Mouse (Mus musculus): ENCODE data around the gene Dtl.

Dtl gene

GRCm38 (mm10) chr1:191575458-191576247, at the start of gene Dtl, which contains the start of gene Ints7:
Gene Dtl (minus strand): TSS chr1:191575544.
Gene Ints7 (plus strand): TSS chr1:191575636.
- DNase-seq = peak; percentile 100

- no peak for DNase-seq
Measured at GRCm38 (mm10) chr1:191625026-191625425, 49.7 kb upstream of the Dtl start.

- DNase-seq = no peak
Measured at GRCm38 (mm10) chr1:191624492-191624891, 49.1 kb upstream of the Dtl start.

- DNase-seq = no peak
Measured at GRCm38 (mm10) chr1:191622801-191623200, 47.5 kb upstream of the Dtl start.

GRCm38 (mm10) chr1:191621096-191621495, 45.8 kb upstream of the Dtl start:
- no peak for DNase-seq

GRCm38 (mm10) chr1:191618067-191618766, 42.9 kb upstream of the Dtl start:
- DNase-seq = no peak

- no peak for DNase-seq
Measured at GRCm38 (mm10) chr1:191617589-191617988, 42.2 kb upstream of the Dtl start.

- DNase-seq = no peak
Measured at GRCm38 (mm10) chr1:191616245-191616644, 40.9 kb upstream of the Dtl start.

GRCm38 (mm10) chr1:191612877-191613276, 37.5 kb upstream of the Dtl start:
- no peak for DNase-seq

- DNase-seq = no peak
Measured at GRCm38 (mm10) chr1:191611686-191612085, 36.3 kb upstream of the Dtl start.

- DNase-seq = no peak
Measured at GRCm38 (mm10) chr1:191610357-191610756, 35.0 kb upstream of the Dtl start.

GRCm38 (mm10) chr1:191609578-191609977, 34.2 kb upstream of the Dtl start:
- DNase-seq = no peak

GRCm38 (mm10) chr1:191609051-191609450, 33.7 kb upstream of the Dtl start:
- DNase-seq = no peak

GRCm38 (mm10) chr1:191604690-191605089, 29.3 kb upstream of the Dtl start:
- no peak for DNase-seq

GRCm38 (mm10) chr1:191599210-191599609, 23.9 kb upstream of the Dtl start:
- DNase-seq = no peak

GRCm38 (mm10) chr1:191596076-191596475, 20.7 kb upstream of the Dtl start:
- DNase-seq = no peak

- DNase-seq = peak; percentile 37
Measured at GRCm38 (mm10) chr1:191592016-191592720, 16.8 kb upstream of the Dtl start.

GRCm38 (mm10) chr1:191588749-191589148, 13.4 kb upstream of the Dtl start:
- no peak for DNase-seq

GRCm38 (mm10) chr1:191587062-191587461, 11.7 kb upstream of the Dtl start:
- no peak for DNase-seq

- no peak for DNase-seq
Measured at GRCm38 (mm10) chr1:191585704-191586103, 10.4 kb upstream of the Dtl start.

GRCm38 (mm10) chr1:191584483-191584882, 9.1 kb upstream of the Dtl start:
- DNase-seq = no peak

GRCm38 (mm10) chr1:191583836-191584235, 8.5 kb upstream of the Dtl start:
- DNase-seq = no peak

GRCm38 (mm10) chr1:191581641-191582040, 6.3 kb upstream of the Dtl start:
- DNase-seq = no peak

GRCm38 (mm10) chr1:191579524-191579923, 4.2 kb upstream of the Dtl start:
- DNase-seq = no peak
